Mouse (Mus musculus): ENCODE measurements around the gene Ap1s3.

Gene Ap1s3

DNA sequence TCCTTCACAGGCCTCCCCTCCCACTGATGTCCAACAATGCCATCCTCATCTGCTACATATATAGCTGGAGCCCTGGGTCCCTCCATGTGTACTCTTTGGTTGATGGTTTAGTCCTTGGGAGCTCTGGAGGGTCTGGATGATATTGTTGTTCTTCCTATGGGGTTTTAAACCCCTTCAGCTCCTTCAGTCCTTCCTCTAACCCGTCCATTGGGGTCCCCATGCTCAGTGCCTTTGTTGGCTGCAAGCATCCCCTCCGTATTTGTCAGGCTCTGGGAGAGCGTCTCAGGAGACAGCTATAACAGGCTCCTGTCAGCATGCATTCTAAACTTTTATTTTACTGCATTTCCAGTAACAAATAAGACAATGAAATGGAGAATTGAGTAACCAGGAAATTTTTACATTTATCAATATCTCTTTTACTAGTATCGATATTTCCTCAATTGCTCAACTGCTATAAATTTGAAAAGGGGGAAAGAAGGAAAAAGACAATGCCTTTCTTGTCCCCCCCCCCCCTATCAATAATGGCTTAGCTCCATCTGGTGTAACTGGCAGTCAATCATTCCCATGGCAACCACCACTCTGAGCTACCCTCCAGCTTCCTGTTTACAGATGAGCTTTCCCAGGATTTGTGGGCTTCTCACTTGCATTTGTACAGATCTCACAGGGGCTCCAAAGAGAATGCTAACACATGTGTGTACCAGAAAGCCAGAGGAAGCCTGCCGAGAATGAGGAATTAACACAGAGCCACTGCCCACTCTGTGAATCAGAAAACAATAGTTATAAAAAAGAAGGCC, 73.2 kb downstream of the Ap1s3 start:
- DNase-seq (ENCODE audit: extremely low spot score, low spot score) = peak; percentile 21

GRCm38 (mm10) chr1:79592721-79593277, 79.0 kb downstream of the Ap1s3 start:
- DNase-seq (ENCODE audit: extremely low spot score, low spot score) = no peak

DNA sequence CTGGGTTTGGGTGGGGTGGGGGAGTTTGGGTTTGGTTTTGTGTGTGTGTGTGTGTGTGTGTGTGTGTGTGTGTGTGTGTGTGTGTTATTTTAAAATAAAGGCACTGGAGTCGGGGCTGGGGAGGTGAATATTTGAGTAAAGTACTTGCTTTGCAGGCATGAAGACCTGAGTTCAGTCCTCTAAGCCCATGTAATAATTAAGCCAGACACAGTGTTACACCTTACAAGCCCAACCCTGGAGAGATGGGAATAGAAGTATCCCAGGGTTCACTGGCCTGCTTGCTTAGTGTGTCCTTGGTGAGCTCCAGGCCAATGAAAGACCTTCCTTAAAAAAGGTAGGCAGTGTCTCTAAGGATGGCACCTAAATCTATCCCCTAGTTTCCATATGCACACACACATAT, 80.7 kb downstream of the Ap1s3 start:
- DNase-seq (ENCODE audit: extremely low spot score, low spot score) = no peak

DNA sequence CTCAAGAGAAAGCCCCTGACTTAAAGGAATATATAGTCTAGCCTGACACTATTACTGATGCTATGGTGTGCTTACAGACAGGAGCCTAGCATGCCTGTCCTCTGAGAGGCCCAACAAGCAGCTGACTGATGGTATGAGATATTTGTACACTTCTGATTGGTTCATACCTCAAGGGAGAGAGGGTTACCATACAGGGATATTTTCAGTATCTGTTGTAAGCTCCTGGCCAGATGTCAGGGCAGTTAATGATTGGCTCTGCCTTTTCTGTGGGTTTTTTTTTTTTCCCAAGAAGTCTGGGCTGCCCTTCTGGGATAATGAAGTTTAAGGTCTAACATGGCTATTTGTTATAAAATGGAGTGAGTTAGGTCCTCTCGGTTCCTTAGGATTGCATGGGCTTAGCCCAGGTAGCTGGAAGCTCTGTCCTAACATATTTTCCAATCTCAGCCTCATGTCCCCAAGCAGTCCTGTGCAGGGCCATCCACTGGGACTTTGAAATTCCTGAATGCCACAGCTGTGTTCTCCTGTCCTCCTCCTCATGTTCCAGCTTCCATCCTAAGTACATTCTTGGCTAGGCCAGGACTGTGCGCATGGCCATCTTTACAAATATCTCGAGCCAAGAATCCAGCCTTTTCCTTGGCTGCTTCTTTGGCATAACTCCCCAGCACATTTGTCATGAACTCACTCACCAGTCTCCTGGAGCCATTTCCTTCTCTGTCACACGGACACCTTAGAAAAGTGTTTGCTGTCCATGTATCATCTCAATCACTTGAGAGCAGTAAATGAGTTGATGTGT, 81.6 kb downstream of the Ap1s3 start:
- DNase-seq (ENCODE audit: extremely low spot score, low spot score) = no peak

DNA sequence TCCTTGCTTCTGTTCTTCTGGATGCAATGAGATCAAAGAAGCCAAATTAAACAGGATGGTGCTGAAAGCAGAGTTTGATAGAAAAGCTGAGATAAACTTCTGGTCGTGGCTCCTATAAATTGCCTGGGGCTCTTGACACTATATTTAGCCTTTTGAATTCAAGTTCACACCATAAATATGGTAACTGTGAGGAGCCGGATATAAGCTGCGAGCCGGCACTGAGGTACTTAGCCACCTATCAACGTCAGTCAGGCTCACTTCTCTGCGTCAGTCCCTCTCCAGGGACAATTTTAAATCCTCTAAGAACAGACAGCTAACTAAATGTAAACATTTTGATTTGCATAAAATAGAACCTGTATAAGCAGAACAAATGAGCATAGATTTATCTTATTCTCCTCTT, 82.3 kb downstream of the Ap1s3 start:
- DNase-seq (ENCODE audit: extremely low spot score, low spot score) = no peak

DNA sequence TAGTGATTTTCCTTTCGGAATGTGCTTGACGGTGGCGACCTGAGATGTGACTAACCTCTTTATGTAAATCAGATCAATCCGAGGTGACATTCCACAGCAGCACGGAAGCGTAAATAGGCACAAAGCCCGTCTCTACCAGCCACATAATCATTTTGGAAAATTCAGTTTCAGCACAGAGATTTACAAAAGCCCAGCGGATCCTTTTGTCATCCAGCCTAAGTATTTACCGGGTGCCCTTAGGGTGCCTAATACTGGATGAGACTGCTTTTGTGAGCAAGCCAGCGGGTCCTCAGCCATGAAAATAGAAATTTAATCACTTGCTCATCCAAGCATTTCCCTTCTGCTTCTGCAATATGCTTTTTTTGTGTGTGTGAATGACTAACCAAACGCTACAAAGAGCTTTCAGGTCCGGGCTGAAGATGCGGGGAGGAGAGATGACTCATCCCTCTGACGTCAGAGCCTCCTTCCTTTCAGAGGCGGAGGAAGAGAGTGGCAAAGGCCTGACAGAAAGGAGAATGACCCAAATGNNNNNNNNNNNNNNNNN, 90.6 kb downstream of the Ap1s3 start:
- DNase-seq (ENCODE audit: extremely low spot score, low spot score) = peak; percentile 54

- no peak for DNase-seq (ENCODE audit: extremely low spot score, low spot score)
These were observed 94.4 kb downstream of the Ap1s3 start for GRCm38 (mm10) chr1:79577357-79577756.

GRCm38 (mm10) chr1:79571912-79572311, 99.9 kb downstream of the Ap1s3 start:
- no peak for DNase-seq (ENCODE audit: extremely low spot score, low spot score)

DNA sequence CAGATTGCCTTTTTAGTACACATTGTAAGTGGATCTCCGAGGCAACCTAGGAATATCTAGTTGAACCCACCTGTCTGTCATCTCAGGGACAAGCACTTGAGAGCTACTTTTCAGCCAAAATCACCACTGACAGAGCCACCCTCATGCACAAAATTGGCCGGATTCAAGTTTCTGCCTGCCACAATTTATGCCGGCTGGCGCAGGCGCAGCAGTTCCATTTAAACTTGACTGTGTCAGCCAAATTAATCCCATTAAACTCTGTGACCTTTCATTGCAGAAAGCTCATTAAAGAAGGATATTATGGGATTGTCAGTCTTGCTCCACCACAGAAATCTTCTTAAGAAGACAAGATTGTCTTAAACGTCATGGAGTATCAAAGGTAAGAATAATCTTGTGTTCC, 100.6 kb downstream of the Ap1s3 start:
- no peak for DNase-seq (ENCODE audit: extremely low spot score, low spot score)

DNA sequence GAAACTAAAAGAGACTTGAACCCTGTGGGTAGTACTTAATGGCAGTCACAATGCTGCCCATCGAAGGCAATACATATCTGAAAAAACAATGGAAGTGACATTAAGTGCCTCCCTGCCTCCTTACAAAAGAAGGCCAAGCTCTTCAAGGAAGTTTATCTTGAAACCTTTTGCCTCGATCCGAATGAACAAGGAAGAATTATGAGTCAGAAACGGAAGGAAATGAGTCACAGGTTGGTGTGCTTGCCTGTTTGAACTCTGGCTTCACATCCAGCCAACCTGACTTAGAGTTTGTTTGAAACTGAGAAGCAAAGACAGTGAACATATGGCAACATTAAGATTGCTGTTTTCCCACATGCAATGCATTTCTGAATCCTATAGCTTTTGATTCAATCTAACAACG, 110.6 kb downstream of the Ap1s3 start:
- DNase-seq (ENCODE audit: extremely low spot score, low spot score) = no peak
